Mouse (Mus musculus) kidney, embryonic 16.5 days (tissue): ENCODE data around the gene Slc13a5. TPM values are rescaled to one million over a fixed set of nuclear protein-coding genes. Genes with fewer than 3 reads are reported as not detected.

Source experiments
- ATAC-seq: fragments of 200-750 bp; cut with Nextera tagmentation; 2 replicates; pipeline ENCODE4 v1.8.0; 2017; ENCODE audit warnings: moderate TSS enrichment; ENCODE audit not compliant: low FRiP score, low TSS enrichment
- H3K27ac ChIP-seq: fragments of 300-500 bp; sonication (generic); 2 replicates; pipeline ENCODE4 v1.5.1; 2014; ENCODE audit warnings: low read length
- H3K27me3 ChIP-seq: fragments of 300-500 bp; sonication (generic); 2 replicates; pipeline ENCODE4 v1.6.1; 2014; ENCODE audit warnings: low read length, control low read depth, mixed read lengths; ENCODE audit not compliant: insufficient read depth
- H3K36me3 ChIP-seq: fragments of 300-500 bp; sonication (generic); 2 replicates; pipeline ENCODE4 v1.6.1; 2014; ENCODE audit warnings: low read length, control low read depth, mixed read lengths; ENCODE audit not compliant: insufficient read depth
- H3K4me1 ChIP-seq: fragments of 300-500 bp; sonication (generic); 2 replicates; pipeline ENCODE4 v1.6.1; 2014; ENCODE audit warnings: low read length, control low read depth, mixed read lengths; ENCODE audit not compliant: insufficient read depth
- H3K4me2 ChIP-seq: fragments of 300-500 bp; sonication (generic); replicated peaks from 2 replicates; pipeline ENCODE4 v1.6.1; 2014; ENCODE audit warnings: low read depth, low read length
- H3K4me3 ChIP-seq: fragments of 300-500 bp; sonication (generic); 2 replicates; pipeline ENCODE4 v1.5.1; 2014; ENCODE audit warnings: mild to moderate bottlenecking, low read length
- H3K9ac ChIP-seq: fragments of 300-500 bp; sonication (generic); replicated peaks from 2 replicates; pipeline ENCODE4 v1.6.1; 2014; ENCODE audit warnings: low read length
- H3K9me3 ChIP-seq: fragments of 300-500 bp; sonication (generic); 2 replicates; pipeline ENCODE4 v1.6.1; 2016; ENCODE audit warnings: low read length, control low read depth
- WGBS: fragments of 180-500 bp; shearing (Covaris S2); extraction: QIAGEN DNeasy Blood & Tissue Kit; methylation state at CpG from one replicate; pipeline ENCODE4 v1.1.7; 2014; 5-methylcytosine and 5-hydroxymethylcytosine counted together
- polyA plus RNA-seq: library from polyadenylated mRNA; unstranded; fragments of >200 nt; fragmentation: Nextera tagmentation; extraction: Ambion mirVana; gene quantifications from 2 replicates; pipeline ENCODE4 v1.2.1, GENCODE M21; 2015

Gene Slc13a5
- 0.12 and 0.45 TPM in 2 replicates for polyA plus RNA-seq

GRCm38 (mm10) chr11:72266960-72267560, at the start of gene Slc13a5:
Gene Slc13a5, minus strand, starts transcription at chr11:72267222.
- peak; percentile 69 for ATAC-seq
- H3K27ac ChIP-seq = no peak within 1 kb of the TSS
- peak within 1 kb of the TSS; percentile 73 for H3K4me2 ChIP-seq
- peaks cover 36% of the 10 kb centered on the region for H3K27me3 ChIP-seq
- H3K9ac ChIP-seq = peak within 1 kb of the TSS; percentile 42
- H3K4me3 ChIP-seq = peak within 1 kb of the TSS; percentile 44
- H3K9me3 ChIP-seq = no peaks in the 10 kb centered on the region
- H3K36me3 ChIP-seq = no peaks in the 10 kb centered on the region
- H3K4me1 ChIP-seq = peaks cover 12% of the 10 kb centered on the region
- 3% methylated on average over 36 of the region's 36 CpGs for WGBS

GRCm38 (mm10) chr11:72314151-72314895, 47.3 kb upstream of the Slc13a5 start, which contains the start of gene Fbxo39:
Gene Fbxo39, plus strand, starts transcription at chr11:72314444.
- WGBS = 11% methylated on average over 41 of the region's 42 CpGs
- Histone ChIP-seq H3K27ac (no peak within 1 kb of the TSS), H3K4me3 (peak within 1 kb of the TSS; percentile 28), H3K9me3 (no peaks in the 10 kb centered on the region), H3K4me2 (peak within 1 kb of the TSS; percentile 51), H3K9ac (0 out of 2 replicates have a peak within 1 kb of the TSS, but pooled peaks have one; percentile 3), H3K4me1 (no peaks in the 10 kb centered on the region), H3K27me3 (peaks cover 21% of the 10 kb centered on the region), H3K36me3 (no peaks in the 10 kb centered on the region)
- ATAC-seq = peak; percentile 46; the same call in 1 of the 2 replicates

- H3K4me2 ChIP-seq = no peak overlapping the region
- no peak for ATAC-seq
Observed at GRCm38 (mm10) chr11:72311355-72312001, 44.5 kb upstream of the Slc13a5 start.

GRCm38 (mm10) chr11:72310491-72310890, 43.5 kb upstream of the Slc13a5 start:
- no peaks in the 10 kb centered on the region for H3K9me3 ChIP-seq
- WGBS = 76% methylated on average over 4 of the region's 4 CpGs
- H3K27ac ChIP-seq = no peak overlapping the region
- no peaks in the 10 kb centered on the region for H3K4me1 ChIP-seq
- H3K36me3 ChIP-seq = no peaks in the 10 kb centered on the region
- no peak overlapping the region for H3K4me3 ChIP-seq
- H3K27me3 ChIP-seq = peaks cover 19% of the 10 kb centered on the region
- ATAC-seq = no peak
- no peak overlapping the region for H3K4me2 ChIP-seq
- no peak overlapping the region for H3K9ac ChIP-seq

More at GRCm38 (mm10) chr11:72311355-72312001, 44.5 kb upstream of the Slc13a5 start:
- Histone ChIP-seq H3K27me3 (peaks cover 21% of the 10 kb centered on the region), H3K27ac (no peak overlapping the region), H3K9ac (no peak overlapping the region), H3K36me3 (no peaks in the 10 kb centered on the region), H3K4me3 (no peak overlapping the region), H3K4me1 (no peaks in the 10 kb centered on the region), H3K9me3 (no peaks in the 10 kb centered on the region)
- 82% methylated on average over 10 of the region's 10 CpGs for WGBS

- Histone ChIP-seq H3K4me2 (no peak overlapping the region), H3K9ac (no peak overlapping the region), H3K9me3 (no peaks in the 10 kb centered on the region), H3K36me3 (no peaks in the 10 kb centered on the region), H3K27ac (no peak overlapping the region), H3K27me3 (peaks cover 5% of the 10 kb centered on the region), H3K4me1 (no peaks in the 10 kb centered on the region), H3K4me3 (no peak overlapping the region)
- no peak for ATAC-seq
- 42% methylated on average over 2 of the region's 2 CpGs for WGBS
Observed at GRCm38 (mm10) chr11:72308982-72309381, 42.0 kb upstream of the Slc13a5 start.

GRCm38 (mm10) chr11:72307461-72307860, 40.4 kb upstream of the Slc13a5 start:
- H3K4me3 ChIP-seq = no peak overlapping the region
- WGBS = 82% methylated on average over 5 of the region's 5 CpGs

GRCm38 (mm10) chr11:72302230-72302629, 35.2 kb upstream of the Slc13a5 start:
- WGBS = 76% methylated on average over 7 of the region's 7 CpGs
- 0 out of 2 replicates have a peak overlapping the region, but pooled peaks have one; percentile 17 for H3K9ac ChIP-seq
- H3K9me3 ChIP-seq = no peaks in the 10 kb centered on the region
- H3K27ac ChIP-seq = no peak overlapping the region
- peak overlapping the region; percentile 37 for H3K4me2 ChIP-seq
- peak overlapping the region; percentile 9; the same call in 1 of the 2 replicates for H3K4me3 ChIP-seq
- H3K27me3 ChIP-seq = no peaks in the 10 kb centered on the region
- H3K36me3 ChIP-seq = no peaks in the 10 kb centered on the region
- H3K4me1 ChIP-seq = peaks cover 7% of the 10 kb centered on the region
- no peak for ATAC-seq

More at GRCm38 (mm10) chr11:72307461-72307860, 40.4 kb upstream of the Slc13a5 start:
- Histone ChIP-seq H3K9me3 (no peaks in the 10 kb centered on the region), H3K4me2 (no peak overlapping the region), H3K36me3 (no peaks in the 10 kb centered on the region), H3K27ac (no peak overlapping the region), H3K27me3 (no peaks in the 10 kb centered on the region), H3K9ac (no peak overlapping the region), H3K4me1 (no peaks in the 10 kb centered on the region)
- ATAC-seq = no peak

- peak within 1 kb of the TSS; percentile 37 for H3K4me2 ChIP-seq
- H3K9ac ChIP-seq = peak within 1 kb of the TSS; percentile 43
- no peaks in the 10 kb centered on the region for H3K9me3 ChIP-seq
- no peak within 1 kb of the TSS; the same call in 1 of the 2 replicates for H3K27ac ChIP-seq
- no peaks in the 10 kb centered on the region for H3K27me3 ChIP-seq
- peaks cover 7% of the 10 kb centered on the region for H3K4me1 ChIP-seq
- WGBS = 5% methylated on average over 6 of the region's 6 CpGs
- peak within 1 kb of the TSS; percentile 9 for H3K4me3 ChIP-seq
- no peaks in the 10 kb centered on the region for H3K36me3 ChIP-seq
- peak; percentile 84 for ATAC-seq
Observed at GRCm38 (mm10) chr11:72301334-72301733, 34.3 kb upstream of the Slc13a5 start, which contains the start of gene Xaf1. Gene Xaf1, plus strand, starts transcription at chr11:72301629.

GRCm38 (mm10) chr11:72293116-72293515, 26.1 kb upstream of the Slc13a5 start:
- no peaks in the 10 kb centered on the region for H3K36me3 ChIP-seq
- H3K9me3 ChIP-seq = no peaks in the 10 kb centered on the region
- H3K4me1 ChIP-seq = no peaks in the 10 kb centered on the region
- no peak overlapping the region for H3K4me2 ChIP-seq
- no peak overlapping the region for H3K9ac ChIP-seq
- H3K27ac ChIP-seq = no peak overlapping the region
- H3K4me3 ChIP-seq = no peak overlapping the region
- 88% methylated on average over 2 of the region's 2 CpGs for WGBS
- no peak for ATAC-seq
- no peaks in the 10 kb centered on the region for H3K27me3 ChIP-seq
